Mouse (Mus musculus): ENCODE data around the gene Defb48.

Defb48 gene

GRCm38 (mm10) chr14:62984410-62984809 lies at the start of gene Defb48:
Defb48 (minus strand) TSS chr14:62984510.
- no peak for DNase-seq (ENCODE audit: inconsistent ontology term)

GRCm38 (mm10) chr14:63020524-63021156 lies 36.3 kb upstream of the Defb48 start:
- peak; percentile 64 for DNase-seq (ENCODE audit: inconsistent ontology term)

GRCm38 (mm10) chr14:63014667-63015066 lies 30.4 kb upstream of the Defb48 start:
- peak; percentile 60 for DNase-seq (ENCODE audit: inconsistent ontology term)

GRCm38 (mm10) chr14:63013082-63013481 lies 28.8 kb upstream of the Defb48 start:
- no peak for DNase-seq (ENCODE audit: inconsistent ontology term)

GRCm38 (mm10) chr14:63011471-63011870 lies 27.2 kb upstream of the Defb48 start, which contains the start of gene Defb43:
Defb43 (plus strand) TSS chr14:63011771.
- DNase-seq (ENCODE audit: inconsistent ontology term), result no peak

- DNase-seq (ENCODE audit: inconsistent ontology term), result no peak
These were observed 18.3 kb upstream of the Defb48 start for GRCm38 (mm10) chr14:63002588-63002987.

GRCm38 (mm10) chr14:62998977-62999376 lies 14.7 kb upstream of the Defb48 start:
- no peak for DNase-seq (ENCODE audit: inconsistent ontology term)

- DNase-seq (ENCODE audit: inconsistent ontology term), result no peak
These were observed 13.5 kb upstream of the Defb48 start, which contains the start of gene Defb47 for GRCm38 (mm10) chr14:62997777-62998176. Defb47 (plus strand) TSS chr14:62998077.

- DNase-seq (ENCODE audit: inconsistent ontology term), result peak; percentile 72
These were observed 7.7 kb upstream of the Defb48 start for GRCm38 (mm10) chr14:62991849-62992510.

- peak; percentile 17 for DNase-seq (ENCODE audit: inconsistent ontology term)
These were observed 7.0 kb upstream of the Defb48 start for GRCm38 (mm10) chr14:62991271-62991670.

- DNase-seq (ENCODE audit: inconsistent ontology term), result no peak
These were observed 4.5 kb downstream of the Defb48 start for GRCm38 (mm10) chr14:62979815-62980214.

GRCm38 (mm10) chr14:62975046-62975445 lies 9.3 kb downstream of the Defb48 start:
- peak; percentile 37 for DNase-seq (ENCODE audit: inconsistent ontology term)

- DNase-seq (ENCODE audit: inconsistent ontology term), result peak; percentile 37
These were observed 18.3 kb downstream of the Defb48 start for GRCm38 (mm10) chr14:62965811-62966520.

GRCm38 (mm10) chr14:62965342-62965741 lies 19.0 kb downstream of the Defb48 start:
- DNase-seq (ENCODE audit: inconsistent ontology term), result no peak

GRCm38 (mm10) chr14:62963632-62964031 lies 20.7 kb downstream of the Defb48 start:
- no peak for DNase-seq (ENCODE audit: inconsistent ontology term)

GRCm38 (mm10) chr14:62956091-62956490 lies 28.2 kb downstream of the Defb48 start:
- no peak for DNase-seq (ENCODE audit: inconsistent ontology term)

- DNase-seq (ENCODE audit: inconsistent ontology term), result no peak
These were observed 37.5 kb downstream of the Defb48 start for GRCm38 (mm10) chr14:62946794-62947193.

GRCm38 (mm10) chr14:62940383-62941074 lies 43.8 kb downstream of the Defb48 start:
- DNase-seq (ENCODE audit: inconsistent ontology term), result peak; percentile 31

GRCm38 (mm10) chr14:62939435-62939834 lies 44.9 kb downstream of the Defb48 start:
- no peak for DNase-seq (ENCODE audit: inconsistent ontology term)

GRCm38 (mm10) chr14:62937675-62938074 lies 46.6 kb downstream of the Defb48 start:
- DNase-seq (ENCODE audit: inconsistent ontology term), result no peak

- DNase-seq (ENCODE audit: inconsistent ontology term), result no peak
These were observed 47.5 kb downstream of the Defb48 start for GRCm38 (mm10) chr14:62936631-62937380.
